Mouse (Mus musculus) CH12.LX (cell line): Measurements from ENCODE around the gene Rras2. TPM values are rescaled to one million over a fixed set of nuclear protein-coding genes. Genes with fewer than 3 reads are reported as not detected.

Experiments
- DNase-seq: peaks from one replicate; pipeline ENCODE4 v3.0.0-alpha.2; 2013; ENCODE audit errors: extremely low read depth
- H3K27ac ChIP-seq: 2 replicates; pipeline ENCODE4 v1.5.1; 2012; ENCODE audit warnings: low read depth, mild to moderate bottlenecking, control low read depth, moderate library complexity; ENCODE audit not compliant: insufficient read depth
- H3K27me3 ChIP-seq: replicated peaks from 2 replicates; pipeline ENCODE3; 2012; ENCODE audit warnings: inconsistent platforms
- H3K36me3 ChIP-seq, 2 experiments: replicated peaks in 1 of 2; 2 replicates each; pipeline versions ENCODE3 to v1.6.1; 2012; ENCODE audit warnings: inconsistent platforms in 1 of 2, low read length in 1 of 2, mild to moderate bottlenecking in 1 of 2, mixed read lengths in 1 of 2, moderate library complexity in 1 of 2; ENCODE audit not compliant: control insufficient read depth in 1 of 2, insufficient read depth in 1 of 2
- H3K4me1 ChIP-seq, 2 experiments: 2 replicates each; pipeline ENCODE4 v1.6.1; 2012; ENCODE audit warnings: inconsistent platforms in 1 of 2, moderate library complexity in 1 of 2; ENCODE audit not compliant: insufficient read depth in 2 of 2, control insufficient read depth in 1 of 2
- H3K4me2 ChIP-seq: 2 replicates; pipeline ENCODE4 v1.6.1; 2012; ENCODE audit warnings: low read depth, mild to moderate bottlenecking, control low read depth; ENCODE audit not compliant: poor library complexity, insufficient read depth, severe bottlenecking
- H3K4me3 ChIP-seq, 3 experiments: fragments of 150-350 bp in 1 of 3; sonication (generic) in 1 of 3; replicated peaks in 1 of 3; 2 replicates each; pipeline versions ENCODE3 to v1.5.1; 2011 to 2012; ENCODE audit warnings: low read depth in 2 of 3, low read length in 2 of 3, mild to moderate bottlenecking in 2 of 3, moderate library complexity in 2 of 3, control low read depth in 1 of 3, improper control_type of control experiment in 1 of 3, inconsistent platforms in 1 of 3, mixed read lengths in 1 of 3; ENCODE audit not compliant: poor library complexity in 1 of 3
- H3K79me2 ChIP-seq: replicated peaks from 2 replicates; pipeline ENCODE4 v1.6.1; 2012; ENCODE audit warnings: mild to moderate bottlenecking, moderate library complexity; ENCODE audit not compliant: control insufficient read depth, poor library complexity, insufficient read depth, severe bottlenecking; ENCODE audit errors: extremely low read depth
- H3K9ac ChIP-seq: 2 replicates; pipeline ENCODE4 v1.6.1; 2012; ENCODE audit warnings: low read depth, mild to moderate bottlenecking, control low read depth, moderate library complexity; ENCODE audit not compliant: insufficient read depth
- H3K9me3 ChIP-seq: replicated peaks from 2 replicates; pipeline ENCODE3; 2012; ENCODE audit warnings: low read length, inconsistent platforms, mixed read lengths
- BHLHE40 ChIP-seq: IDR thresholded peaks from 2 replicates; pipeline ENCODE4 v1.6.1; 2011; ENCODE audit warnings: mild to moderate bottlenecking, low read depth, low read length, improper control_type of control experiment
- CHD1 ChIP-seq: IDR thresholded peaks from 2 replicates; pipeline ENCODE4 v1.6.1; 2012; ENCODE audit warnings: low read depth, low read length, improper control_type of control experiment, inconsistent platforms
- CTCF ChIP-seq, 2 experiments: IDR thresholded peaks in 1 of 2; conservative IDR thresholded peaks in 1 of 2; 2 replicates each; pipeline ENCODE4 v1.5.1; 2011 to 2012; ENCODE audit warnings: low read depth in 2 of 2, low read length in 2 of 2, improper control_type of control experiment in 1 of 2, inconsistent platforms in 1 of 2, mild to moderate bottlenecking in 1 of 2, moderate library complexity in 1 of 2
- ETS1 ChIP-seq: conservative IDR thresholded peaks from 2 replicates; pipeline ENCODE4 v1.6.1; 2012; ENCODE audit warnings: low read depth, mild to moderate bottlenecking, inconsistent platforms, low read length, improper control_type of control experiment, moderate library complexity
- HCFC1 ChIP-seq: IDR thresholded peaks from 2 replicates; pipeline ENCODE4 v1.6.1; 2012; ENCODE audit warnings: low read depth, mild to moderate bottlenecking, inconsistent platforms, low read length, improper control_type of control experiment
- MEF2A ChIP-seq: IDR thresholded peaks from 2 replicates; pipeline ENCODE4 v1.6.1; 2014; ENCODE audit warnings: low read depth, mild to moderate bottlenecking, inconsistent platforms, low read length, improper control_type of control experiment, borderline replicate concordance
- MXI1 ChIP-seq: IDR thresholded peaks from 2 replicates; pipeline ENCODE4 v1.6.1; 2011; ENCODE audit warnings: mild to moderate bottlenecking, low read depth, low read length, improper control_type of control experiment
- PAX5 ChIP-seq: IDR thresholded peaks from 2 replicates; pipeline ENCODE4 v1.6.1; 2012; ENCODE audit warnings: low read length, inconsistent platforms, mixed read lengths
- TBP ChIP-seq: conservative IDR thresholded peaks from 2 replicates; pipeline ENCODE4 v1.6.1; 2011; ENCODE audit warnings: low read depth, low read length, improper control_type of control experiment
- UBTF ChIP-seq: IDR thresholded peaks from 2 replicates; pipeline ENCODE4 v1.6.1; 2012; ENCODE audit warnings: low read depth, mild to moderate bottlenecking, inconsistent platforms, low read length, improper control_type of control experiment, moderate library complexity
- USF1 ChIP-seq: IDR thresholded peaks from 2 replicates; pipeline ENCODE4 v1.6.1; 2014; ENCODE audit warnings: low read depth, mild to moderate bottlenecking, inconsistent platforms, low read length, improper control_type of control experiment
- ZNF384 ChIP-seq: IDR thresholded peaks from 2 replicates; pipeline ENCODE4 v1.6.1; 2012; ENCODE audit warnings: low read depth, low read length, improper control_type of control experiment, inconsistent platforms
- dilution Hi-C: fragments of 300-500 bp; cut with MboI; formaldehyde crosslinking; loops from 2 replicates; pipeline ENCODE4 v1.14.3; 2020; ENCODE audit warnings: low sequenced_read_pairs; ENCODE audit not compliant: extremely low pct_unique_long_range_greater_than_20kb, extremely low pct_ligation_motif_present
- in situ Hi-C: fragments of 300-500 bp; cut with MboI; formaldehyde crosslinking; loops from 3 replicates; pipeline ENCODE4 v1.14.3; 2019; ENCODE audit warnings: low sequenced_read_pairs, low pct_ligation_motif_present, low pct_unique_long_range_greater_than_20kb, mixed read lengths
- polyA plus RNA-seq: library from polyadenylated mRNA; unstranded; fragments of >175 nt; gene quantifications from 2 replicates; pipeline ENCODE4 v1.2.1, GENCODE M21; 2012; ENCODE audit warnings: low read depth; ENCODE audit not compliant: insufficient read length
- total RNA-seq, 2 experiments: library from RNA; depleted of rRNA; stranded (reverse); fragments of 300-350 nt in 1 of 2; fragments of >200 nt in 1 of 2; gene quantifications; 2 replicates each; pipeline ENCODE4 v1.2.3; 2012 to 2014

The Rras2 gene
- total and polyA plus RNA-seq, 3 experiments: 11.2 to 36.0 (median 18.4) TPM

DNA sequence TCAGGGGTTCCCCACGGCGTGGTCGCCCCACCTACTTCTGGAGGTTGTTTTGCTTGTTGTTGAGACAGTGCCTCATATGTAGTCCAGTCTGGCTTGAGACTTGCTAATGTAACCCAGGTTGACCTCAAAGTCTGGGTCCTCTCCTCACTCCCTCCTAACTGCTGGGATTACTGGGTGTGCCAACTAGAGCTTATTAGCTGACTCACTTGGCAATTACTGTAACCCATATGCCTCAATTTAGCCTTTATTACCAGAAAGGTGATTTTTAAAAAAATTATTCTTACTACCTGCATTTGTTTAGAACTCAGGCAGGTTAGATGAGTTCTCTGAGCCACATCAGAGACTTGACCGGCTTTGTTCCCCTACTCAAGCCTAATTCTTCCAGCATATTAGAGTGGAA is 38.8 kb upstream of the Rras2 start:
- H3K79me2 ChIP-seq: no peaks in the 10 kb centered on the region
- H3K4me2 ChIP-seq: no peak overlapping the region
- no peak overlapping the region for H3K9ac ChIP-seq
- H3K27ac ChIP-seq: no peak overlapping the region
- TF ChIP-seq ZNF384 (no peak), UBTF (no peak), MEF2A (no peak), TBP (no peak), BHLHE40 (no peak), ETS1 (no peak), MXI1 (no peak)
- peaks cover 5 to 6% of the 10 kb centered on the region in 2 experiments; a peak in 2 of 4 replicates for H3K4me1 ChIP-seq
- no peaks in the 10 kb centered on the region for H3K27me3 ChIP-seq
- DNase-seq: no peak
- dilution Hi-C loops: no loop called here
- no peaks in the 10 kb centered on the region for H3K36me3 ChIP-seq
- no peaks in the 10 kb centered on the region for H3K9me3 ChIP-seq
- in situ Hi-C loops: no loop called here
- H3K4me3 ChIP-seq: no peak overlapping the region

DNA sequence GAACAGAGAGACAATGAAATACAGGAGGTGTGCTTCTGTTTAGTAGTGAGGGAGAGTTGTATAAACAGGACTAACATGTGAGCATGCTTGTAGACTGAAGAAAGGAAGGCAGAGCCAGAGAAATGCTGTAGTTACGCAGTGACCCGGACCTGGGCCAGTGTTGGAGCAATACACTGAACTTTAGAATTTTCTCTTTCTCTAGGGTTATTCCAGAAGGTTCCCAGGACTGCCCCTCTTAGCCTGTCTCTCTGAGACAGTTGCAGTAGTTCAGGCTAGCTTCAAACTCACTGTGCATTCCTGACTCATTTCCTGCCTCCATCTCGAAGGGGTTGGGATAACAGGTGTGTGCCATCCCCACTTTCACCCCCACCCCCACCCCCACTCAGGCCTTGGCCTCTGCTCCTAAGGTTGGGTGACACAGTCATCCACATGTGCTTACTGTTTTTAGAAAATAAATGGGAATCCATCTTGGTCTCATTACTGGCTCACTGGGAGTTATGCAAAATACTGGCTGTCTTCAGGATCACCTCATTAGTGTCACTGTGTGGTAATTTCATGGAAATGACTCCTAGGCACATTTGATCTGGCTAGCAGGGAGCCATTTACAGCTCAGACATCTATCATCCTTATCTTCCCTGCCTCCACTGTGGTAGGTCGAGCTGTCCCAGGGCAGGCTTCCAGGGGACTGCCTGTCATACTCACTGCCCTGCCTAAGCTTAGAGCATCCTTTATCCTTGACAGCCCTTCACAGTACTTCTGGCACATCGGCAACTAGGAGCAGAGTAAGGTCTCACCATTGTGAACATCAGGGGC is 37.7 kb upstream of the Rras2 start:
- Histone ChIP-seq H3K27me3 (no peaks in the 10 kb centered on the region), H3K9ac (no peak overlapping the region), H3K9me3 (peaks cover 4% of the 10 kb centered on the region), H3K4me1 (peaks cover 5 to 6% of the 10 kb centered on the region in 2 experiments; a peak in 2 of 4 replicates), H3K27ac (no peak overlapping the region), H3K79me2 (no peaks in the 10 kb centered on the region), H3K4me2 (no peak overlapping the region), H3K4me3 (no peak overlapping the region), H3K36me3 (no peaks in the 10 kb centered on the region)
- dilution Hi-C loops (no loop called here), in situ Hi-C loops (no loop called here)
- no peak for TF ChIP-seq ETS1
- no peak for TF ChIP-seq TBP
- TF ChIP-seq PAX5: no peak
- no peak for TF ChIP-seq UBTF
- TF ChIP-seq CHD1: no peak
- TF ChIP-seq HCFC1: no peak
- TF ChIP-seq CTCF (conservative IDR thresholded peaks at IDR 0.05 in 1 of 2, IDR thresholded peaks at IDR 0.05 in 1 of 2; ENCODE audit: low read depth in 2 of 2, low read length in 2 of 2): no peak
- TF ChIP-seq USF1: no peak
- no peak for DNase-seq
